Mouse (Mus musculus) heart, embryonic 16.5 days (tissue): Measurements from ENCODE around the gene Theg. TPM values are rescaled to one million over a fixed set of nuclear protein-coding genes. Genes with fewer than 3 reads are reported as not detected.

Source experiments
- ATAC-seq: fragments of 200-750 bp; cut with Nextera tagmentation; replicated peaks from 2 replicates; pipeline ENCODE4 v1.8.0; 2017; ENCODE audit warnings: moderate number of reproducible peaks; ENCODE audit not compliant: insufficient read depth, low FRiP score; ENCODE audit errors: extremely low read depth
- H3K27ac ChIP-seq: fragments of 300-500 bp; sonication (generic); 2 replicates; pipeline ENCODE4 v1.5.1; 2014; ENCODE audit warnings: mild to moderate bottlenecking, low read length, control low read depth, moderate library complexity
- H3K27me3 ChIP-seq: fragments of 300-500 bp; sonication (generic); 2 replicates; pipeline ENCODE4 v1.6.1; 2014; ENCODE audit warnings: low read length, mixed read lengths; ENCODE audit not compliant: control insufficient read depth, insufficient read depth
- H3K36me3 ChIP-seq: fragments of 300-500 bp; sonication (generic); 2 replicates; pipeline ENCODE4 v1.6.1; 2014; ENCODE audit not compliant: control insufficient read depth, insufficient read depth
- H3K4me1 ChIP-seq: fragments of 300-500 bp; sonication (generic); 2 replicates; pipeline ENCODE4 v1.6.1; 2014; ENCODE audit warnings: low read length, mixed read lengths; ENCODE audit not compliant: control insufficient read depth, insufficient read depth
- H3K4me2 ChIP-seq: fragments of 300-500 bp; sonication (generic); 2 replicates; pipeline ENCODE4 v1.6.1; 2014; ENCODE audit warnings: low read depth, mild to moderate bottlenecking, control low read depth, low read length
- H3K4me3 ChIP-seq: fragments of 300-500 bp; sonication (generic); 2 replicates; pipeline ENCODE4 v1.5.1; 2014; ENCODE audit warnings: mild to moderate bottlenecking, control low read depth, low read length
- H3K9ac ChIP-seq: fragments of 300-500 bp; sonication (generic); 2 replicates; pipeline ENCODE4 v1.6.1; 2014; ENCODE audit warnings: low read length, control low read depth
- H3K9me3 ChIP-seq: fragments of 300-500 bp; sonication (generic); replicated peaks from 2 replicates; pipeline ENCODE4 v1.6.1; 2016; ENCODE audit warnings: low read length; ENCODE audit not compliant: control insufficient read depth
- WGBS: fragments of 180-500 bp; shearing (Covaris S2); extraction: QIAGEN DNeasy Blood & Tissue Kit; methylation state at CpG from one replicate; pipeline ENCODE4 v1.1.7; 2014; 5-methylcytosine and 5-hydroxymethylcytosine counted together
- polyA plus RNA-seq: library from polyadenylated mRNA; unstranded; fragments of >200 nt; fragmentation: Nextera tagmentation; extraction: Ambion mirVana; gene quantifications from 2 replicates; pipeline ENCODE4 v1.2.1, GENCODE M21; 2015

Theg gene
- polyA plus RNA-seq, result not detected in 2 replicates

GRCm38 (mm10) chr10:79587061-79587751 lies at the start of gene Theg:
Theg (minus strand) TSS chr10:79587331.
- ATAC-seq, result no peak
- 77% methylated on average over 5 of the region's 5 CpGs for WGBS
- no peaks in the 10 kb centered on the region for H3K9me3 ChIP-seq

GRCm38 (mm10) chr10:79636287-79636686 lies 49.2 kb upstream of the Theg start:
- 79% methylated on average over 8 of the region's 8 CpGs for WGBS
- H3K9ac ChIP-seq, result no peak overlapping the region
- H3K4me1 ChIP-seq, result peaks cover 7% of the 10 kb centered on the region
- no peak overlapping the region for H3K4me2 ChIP-seq
- H3K36me3 ChIP-seq, result no peaks in the 10 kb centered on the region
- H3K4me3 ChIP-seq, result no peak overlapping the region
- no peak for ATAC-seq
- H3K9me3 ChIP-seq, result no peaks in the 10 kb centered on the region; the same call in 1 of the 2 replicates
- H3K27ac ChIP-seq, result no peak overlapping the region
- peaks cover 48% of the 10 kb centered on the region for H3K27me3 ChIP-seq

More at GRCm38 (mm10) chr10:79587061-79587751, at the start of gene Theg:
- Histone ChIP-seq H3K36me3 (no peaks in the 10 kb centered on the region), H3K9ac (no peak within 1 kb of the TSS), H3K4me1 (no peaks in the 10 kb centered on the region), H3K27ac (no peak within 1 kb of the TSS), H3K4me3 (no peak within 1 kb of the TSS), H3K27me3 (no peaks in the 10 kb centered on the region), H3K4me2 (no peak within 1 kb of the TSS)

GRCm38 (mm10) chr10:79633006-79633777 lies 46.1 kb upstream of the Theg start:
- Histone ChIP-seq H3K4me3 (no peak overlapping the region), H3K27me3 (peaks cover 25% of the 10 kb centered on the region), H3K4me2 (no peak overlapping the region), H3K9ac (no peak overlapping the region), H3K9me3 (no peaks in the 10 kb centered on the region; the same call in 1 of the 2 replicates), H3K27ac (no peak overlapping the region), H3K36me3 (no peaks in the 10 kb centered on the region), H3K4me1 (no peaks in the 10 kb centered on the region; the same call in 1 of the 2 replicates)
- WGBS, result 70% methylated on average over 17 of the region's 17 CpGs
- no peak for ATAC-seq

- Histone ChIP-seq H3K36me3 (no peaks in the 10 kb centered on the region), H3K27ac (no peak overlapping the region), H3K4me2 (no peak overlapping the region), H3K9ac (no peak overlapping the region), H3K4me1 (no peaks in the 10 kb centered on the region), H3K27me3 (peaks cover 7% of the 10 kb centered on the region), H3K9me3 (no peaks in the 10 kb centered on the region; the same call in 1 of the 2 replicates), H3K4me3 (no peak overlapping the region)
- ATAC-seq, result no peak
- 79% methylated on average over 4 of the region's 4 CpGs for WGBS
Measured at GRCm38 (mm10) chr10:79631432-79631831, 44.3 kb upstream of the Theg start.

DNA sequence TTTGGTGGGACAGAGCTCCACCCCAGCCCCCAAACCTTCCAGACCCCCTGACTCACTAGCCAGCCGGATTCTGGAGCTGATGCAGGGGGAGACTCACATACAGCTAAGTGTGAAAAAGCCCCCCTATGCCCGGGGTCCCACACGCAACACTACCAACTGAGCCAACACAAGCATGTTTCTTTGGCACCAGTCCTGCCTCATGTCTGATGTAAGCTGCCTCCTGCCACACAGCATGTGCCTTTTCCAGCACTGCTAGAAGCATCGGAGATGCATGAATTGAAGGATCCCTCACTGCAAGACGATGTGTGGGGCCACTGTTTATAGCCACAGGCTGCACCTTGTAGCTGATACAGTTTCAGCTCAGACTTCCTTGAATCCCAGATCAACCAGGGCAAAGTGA lies 41.2 kb upstream of the Theg start:
- WGBS, result 80% methylated on average over 5 of the region's 5 CpGs

GRCm38 (mm10) chr10:79626156-79626555 lies 39.0 kb upstream of the Theg start:
- H3K27ac ChIP-seq, result no peak overlapping the region

More for the DNA sequence above, 41.2 kb upstream of the Theg start:
- Histone ChIP-seq H3K9ac (no peak overlapping the region), H3K9me3 (no peaks in the 10 kb centered on the region), H3K36me3 (no peaks in the 10 kb centered on the region), H3K4me2 (no peak overlapping the region), H3K27me3 (no peaks in the 10 kb centered on the region), H3K27ac (no peak overlapping the region), H3K4me3 (no peak overlapping the region), H3K4me1 (no peaks in the 10 kb centered on the region)
- ATAC-seq, result no peak

DNA sequence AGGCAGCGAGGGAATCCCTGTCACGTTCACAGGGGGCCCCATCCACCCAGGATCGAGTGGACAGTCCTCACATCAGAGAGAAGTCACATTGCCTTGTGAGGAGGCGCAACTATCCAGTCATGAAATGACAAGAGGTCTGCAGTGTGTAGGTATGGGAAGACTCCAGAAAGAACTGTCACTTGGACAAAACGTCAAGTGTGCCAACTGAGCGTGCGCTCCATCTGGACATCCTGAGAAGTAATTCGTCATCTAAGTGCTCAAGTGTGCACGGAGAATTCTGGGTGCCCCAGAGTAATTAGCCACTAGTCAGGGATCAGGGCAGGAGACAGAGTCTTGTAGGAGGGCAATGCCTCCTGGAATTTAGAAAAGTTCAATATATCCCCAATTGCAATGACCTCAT lies 38.3 kb upstream of the Theg start:
- no peaks in the 10 kb centered on the region for H3K36me3 ChIP-seq
- H3K27me3 ChIP-seq, result no peaks in the 10 kb centered on the region
- ATAC-seq, result no peak
- H3K4me3 ChIP-seq, result no peak overlapping the region
- H3K4me1 ChIP-seq, result no peaks in the 10 kb centered on the region
- H3K4me2 ChIP-seq, result no peak overlapping the region
- no peaks in the 10 kb centered on the region for H3K9me3 ChIP-seq
- H3K27ac ChIP-seq, result no peak overlapping the region
- 71% methylated on average over 9 of the region's 9 CpGs for WGBS
- no peak overlapping the region for H3K9ac ChIP-seq

More at GRCm38 (mm10) chr10:79626156-79626555, 39.0 kb upstream of the Theg start:
- H3K9me3 ChIP-seq, result no peaks in the 10 kb centered on the region
- WGBS, result 79% methylated on average over 10 of the region's 10 CpGs
- no peak for ATAC-seq
- H3K36me3 ChIP-seq, result no peaks in the 10 kb centered on the region
- H3K9ac ChIP-seq, result no peak overlapping the region
- no peak overlapping the region for H3K4me3 ChIP-seq
- no peaks in the 10 kb centered on the region for H3K27me3 ChIP-seq
- H3K4me1 ChIP-seq, result no peaks in the 10 kb centered on the region
- no peak overlapping the region for H3K4me2 ChIP-seq

- 72% methylated on average over 12 of the region's 12 CpGs for whole genome bisulfite sequencing
- no peak for ATAC-seq
- no peak overlapping the region for H3K4me2 ChIP-seq
Measured at GRCm38 (mm10) chr10:79623950-79624349, 36.8 kb upstream of the Theg start.

DNA sequence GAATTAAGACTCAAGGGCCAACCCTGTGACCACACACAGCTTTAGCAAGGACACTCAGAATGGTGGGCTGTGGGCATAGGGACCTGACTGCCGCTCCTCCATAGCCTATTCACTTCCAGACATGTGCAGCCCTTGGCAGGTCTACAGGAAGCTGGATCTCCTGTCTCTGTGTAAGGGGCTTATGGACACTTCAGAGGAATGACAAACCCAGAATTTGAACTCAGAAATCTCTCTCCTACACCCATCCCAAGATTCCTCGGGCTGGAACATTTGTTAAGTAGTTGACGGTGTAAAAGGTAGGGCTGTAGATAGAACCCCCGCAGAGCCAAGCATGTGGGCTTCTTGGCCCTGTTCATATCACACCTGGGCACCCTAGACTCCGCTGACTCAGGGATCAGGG lies 29.2 kb upstream of the Theg start:
- H3K27me3 ChIP-seq, result peaks cover 32% of the 10 kb centered on the region
- 85% methylated on average over 5 of the region's 5 CpGs for WGBS

More at GRCm38 (mm10) chr10:79623950-79624349, 36.8 kb upstream of the Theg start:
- no peaks in the 10 kb centered on the region for H3K9me3 ChIP-seq
- H3K36me3 ChIP-seq, result no peaks in the 10 kb centered on the region
- H3K4me3 ChIP-seq, result no peak overlapping the region
- H3K27me3 ChIP-seq, result no peaks in the 10 kb centered on the region
- no peaks in the 10 kb centered on the region for H3K4me1 ChIP-seq
- H3K9ac ChIP-seq, result no peak overlapping the region
- no peak overlapping the region for H3K27ac ChIP-seq

More for the DNA sequence above, 29.2 kb upstream of the Theg start:
- Histone ChIP-seq H3K9ac (no peak overlapping the region), H3K4me2 (no peak overlapping the region), H3K36me3 (no peaks in the 10 kb centered on the region), H3K9me3 (no peaks in the 10 kb centered on the region), H3K27ac (no peak overlapping the region), H3K4me3 (no peak overlapping the region), H3K4me1 (peaks cover 18% of the 10 kb centered on the region)
- no peak for ATAC-seq
